Mouse (Mus musculus) stomach, embryonic 14.5 days (tissue): ENCODE measurements around the gene Cdc34. TPM values are rescaled to one million over a fixed set of nuclear protein-coding genes. Genes with fewer than 3 reads are reported as not detected.
"Not testable (repeated sequence)": the region's sequence is repeated elsewhere in the genome, so short reads cannot be mapped to it uniquely, and the experiment has no call there.

ENCODE experiments used
- ATAC-seq: fragments of 200-750 bp; cut with Nextera tagmentation; 2 replicates; pipeline ENCODE4 v1.8.0; 2017; ENCODE audit warnings: low read depth, moderate TSS enrichment; ENCODE audit not compliant: insufficient number of reproducible peaks, insufficient read depth, low FRiP score
- H3K27ac ChIP-seq: fragments of 300-500 bp; sonication (generic); 2 replicates; pipeline ENCODE4 v1.5.1; 2014; ENCODE audit warnings: mild to moderate bottlenecking, low read length, moderate library complexity, mixed read lengths
- H3K27me3 ChIP-seq: fragments of 300-500 bp; sonication (generic); 2 replicates; pipeline ENCODE4 v1.6.1; 2014; ENCODE audit warnings: low read length, control low read depth, mixed read lengths; ENCODE audit not compliant: control insufficient read depth, insufficient read depth
- H3K36me3 ChIP-seq: fragments of 300-500 bp; sonication (generic); 2 replicates; pipeline ENCODE4 v1.6.1; 2014; ENCODE audit warnings: mild to moderate bottlenecking, control low read depth, low read length, moderate library complexity, mixed read lengths; ENCODE audit not compliant: control insufficient read depth, insufficient read depth
- H3K4me1 ChIP-seq: fragments of 300-500 bp; sonication (generic); 2 replicates; pipeline ENCODE4 v1.6.1; 2014; ENCODE audit warnings: low read length, control low read depth, mixed read lengths; ENCODE audit not compliant: control insufficient read depth, insufficient read depth
- H3K4me2 ChIP-seq: fragments of 300-500 bp; sonication (generic); replicated peaks from 2 replicates; pipeline ENCODE4 v1.6.1; 2014; ENCODE audit warnings: low read depth, low read length, control low read depth
- H3K4me3 ChIP-seq: fragments of 300-500 bp; sonication (generic); 2 replicates; pipeline ENCODE4 v1.5.1; 2014; ENCODE audit warnings: low read depth, low read length, control low read depth
- H3K9ac ChIP-seq: fragments of 300-500 bp; sonication (generic); replicated peaks from 2 replicates; pipeline ENCODE4 v1.6.1; 2014; ENCODE audit warnings: low read depth, mild to moderate bottlenecking, control low read depth, low read length, moderate library complexity, mixed read lengths
- H3K9me3 ChIP-seq: fragments of 300-500 bp; sonication (generic); 2 replicates; pipeline ENCODE4 v1.6.1; 2016; ENCODE audit warnings: low read depth, low read length, control low read depth; ENCODE audit not compliant: control insufficient read depth
- WGBS: fragments of 180-500 bp; shearing (Covaris S2); extraction: QIAGEN DNeasy Blood & Tissue Kit; methylation state at CpG from one replicate; pipeline ENCODE4 v1.1.7; 2014; 5-methylcytosine and 5-hydroxymethylcytosine counted together
- polyA plus RNA-seq: library from polyadenylated mRNA; unstranded; fragments of >200 nt; fragmentation: Nextera tagmentation; extraction: Ambion mirVana; gene quantifications from 2 replicates; pipeline ENCODE4 v1.2.1, GENCODE M21; 2014

The Cdc34 gene
- polyA plus RNA-seq, 1 experiment from 2014 or later = 88.7 TPM

DNA sequence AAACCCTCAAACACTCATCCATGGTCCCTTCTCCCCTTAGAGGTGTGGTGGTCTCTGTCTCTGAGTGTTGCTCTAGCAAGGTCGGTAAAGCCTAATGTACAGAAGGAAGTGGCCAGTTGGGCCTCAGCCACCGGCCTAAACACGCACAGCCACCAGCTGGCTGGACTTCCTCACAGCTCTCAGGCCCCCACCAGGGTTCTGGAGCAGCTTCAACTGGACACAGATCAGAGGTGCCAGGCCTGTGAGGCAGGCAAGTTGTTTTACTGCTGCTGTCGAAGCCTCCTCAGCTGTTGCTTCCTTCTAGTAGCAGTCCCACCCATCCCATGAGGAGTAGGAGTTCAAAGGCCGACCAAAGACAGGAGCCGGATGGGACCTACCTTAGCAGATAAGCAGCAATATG, 15.9 kb downstream of the Cdc34 start:
- H3K27ac ChIP-seq = no peak overlapping the region

DNA sequence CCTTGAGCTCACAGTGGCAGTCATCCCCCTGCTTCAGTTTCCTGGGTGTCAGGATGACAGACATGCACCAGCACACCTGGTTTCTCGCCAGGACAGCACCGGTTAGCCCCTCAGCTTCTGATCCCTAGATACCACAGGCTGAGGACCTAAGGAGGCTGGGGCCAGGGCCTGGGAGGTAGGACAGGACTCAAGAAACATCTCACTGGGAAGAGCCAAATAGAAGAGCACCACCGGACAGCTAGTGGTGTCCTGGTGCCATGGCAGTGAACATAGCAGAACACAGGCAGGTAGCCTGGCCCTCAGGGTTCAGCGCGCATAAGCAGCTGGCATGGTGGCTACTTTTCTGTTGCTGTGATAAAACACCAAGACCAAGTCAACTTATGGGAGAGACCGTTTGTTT, 16.5 kb downstream of the Cdc34 start:
- no peaks in the 10 kb centered on the region for H3K27me3 ChIP-seq
- H3K4me1 ChIP-seq = peaks cover 15% of the 10 kb centered on the region; the same call in 1 of the 2 replicates
- H3K9ac ChIP-seq = no peak overlapping the region
- no peak overlapping the region for H3K27ac ChIP-seq
- WGBS = 89% methylated on average over 6 of the region's 6 CpGs
- ATAC-seq = no peak
- H3K36me3 ChIP-seq = no peaks in the 10 kb centered on the region
- no peak overlapping the region for H3K4me2 ChIP-seq
- no peak overlapping the region for H3K4me3 ChIP-seq
- no peaks in the 10 kb centered on the region for H3K9me3 ChIP-seq

More for the DNA sequence above, 15.9 kb downstream of the Cdc34 start:
- no peak for ATAC-seq
- no peaks in the 10 kb centered on the region for H3K27me3 ChIP-seq
- no peak overlapping the region for H3K9ac ChIP-seq
- WGBS = 72% methylated on average over 6 of the region's 6 CpGs
- no peaks in the 10 kb centered on the region for H3K36me3 ChIP-seq
- no peaks in the 10 kb centered on the region for H3K9me3 ChIP-seq
- no peak overlapping the region for H3K4me2 ChIP-seq
- no peak overlapping the region for H3K4me3 ChIP-seq
- peaks cover 15% of the 10 kb centered on the region; the same call in 1 of the 2 replicates for H3K4me1 ChIP-seq

DNA sequence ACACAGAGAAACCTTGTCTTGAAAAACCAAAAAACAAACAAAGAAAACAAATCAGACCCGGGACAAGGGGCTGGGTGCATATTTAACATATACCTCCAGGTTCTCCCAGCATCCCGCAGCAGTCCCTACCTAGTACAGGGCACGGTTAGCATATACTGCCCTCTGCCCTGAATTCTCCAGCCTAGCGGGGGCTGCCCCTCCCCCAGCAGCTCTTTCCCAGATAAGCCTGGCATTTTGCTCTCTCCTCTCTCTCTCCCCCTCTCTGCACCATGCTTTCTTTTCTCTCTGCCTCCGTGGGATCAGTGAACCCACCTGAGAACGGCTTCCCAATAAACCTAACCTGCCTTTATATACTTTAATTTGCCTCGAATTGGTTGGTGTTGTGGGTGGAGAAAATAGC, 18.7 kb downstream of the Cdc34 start:
- 33% methylated on average over 7 of the region's 7 CpGs for WGBS
- H3K9ac ChIP-seq = no peak overlapping the region
- no peaks in the 10 kb centered on the region for H3K9me3 ChIP-seq
- H3K36me3 ChIP-seq = no peaks in the 10 kb centered on the region
- no peaks in the 10 kb centered on the region for H3K27me3 ChIP-seq
- H3K4me3 ChIP-seq = no peak overlapping the region
- H3K4me1 ChIP-seq = peaks cover 15% of the 10 kb centered on the region
- H3K4me2 ChIP-seq = no peak overlapping the region
- peak overlapping the region; percentile 66; the same call in 1 of the 2 replicates for H3K27ac ChIP-seq
- no peak for ATAC-seq

DNA sequence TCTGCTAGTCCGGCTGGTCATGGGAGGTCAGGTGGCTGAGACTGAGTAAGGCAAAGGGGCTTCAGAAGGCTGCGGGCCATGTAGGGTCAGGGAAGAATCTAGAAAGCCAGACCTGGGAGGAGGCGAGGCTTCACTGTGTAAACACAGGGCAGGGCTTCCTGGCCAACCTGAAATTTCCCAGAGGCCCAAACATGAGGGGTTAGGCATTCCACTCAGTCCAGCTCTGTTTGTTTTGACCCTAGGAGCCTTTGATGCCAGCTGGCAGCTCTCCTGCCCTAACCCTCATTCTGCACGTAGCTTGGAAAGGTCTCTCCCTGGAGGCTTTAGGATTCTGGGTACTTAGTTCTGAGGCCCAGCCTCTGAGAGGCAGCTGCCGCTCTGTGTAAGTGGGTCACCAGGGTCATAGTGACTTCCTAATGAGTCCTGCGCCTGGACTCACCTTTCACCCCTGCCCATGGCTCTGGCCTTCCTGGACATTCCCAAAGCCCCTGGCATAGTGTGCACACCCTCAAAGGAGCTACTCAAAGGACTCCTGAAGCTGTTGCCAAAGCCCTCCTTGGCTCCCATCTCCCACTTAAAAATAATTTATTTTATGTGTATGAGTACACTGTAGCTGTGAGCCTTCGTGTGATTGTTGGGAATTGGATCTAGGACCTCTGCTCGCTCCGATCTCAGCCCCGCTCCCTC, 19.6 kb downstream of the Cdc34 start:
- Histone ChIP-seq H3K36me3 (0 out of 2 replicates have a peak, but pooled peaks cover under 1% of the 10 kb centered on the region), H3K27ac (peak overlapping the region; percentile 66; the same call in 1 of the 2 replicates), H3K4me3 (no peak overlapping the region), H3K4me1 (peaks cover 16% of the 10 kb centered on the region), H3K4me2 (no peak overlapping the region), H3K9me3 (no peaks in the 10 kb centered on the region), H3K9ac (no peak overlapping the region), H3K27me3 (no peaks in the 10 kb centered on the region)
- 37% methylated on average over 10 of the region's 10 CpGs for WGBS
- ATAC-seq = peak; percentile 43; the same call in 1 of the 2 replicates

DNA sequence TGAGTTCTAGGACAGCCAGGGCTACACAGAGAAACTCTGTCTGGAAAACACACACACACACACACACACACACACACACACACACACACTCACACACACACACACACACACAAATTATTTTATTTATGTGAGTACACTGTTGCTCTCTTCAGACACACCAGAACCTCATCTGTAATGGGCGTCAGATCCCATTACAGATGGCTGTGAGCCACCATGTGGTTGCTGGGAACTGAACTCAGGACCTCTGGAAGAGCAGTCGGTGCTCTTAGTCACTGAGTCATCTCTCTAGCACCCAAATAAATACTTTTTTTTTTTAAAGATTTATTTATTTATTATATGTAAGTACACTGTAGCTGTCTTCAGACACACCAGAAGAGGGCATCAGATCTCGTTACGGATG, 21.0 kb downstream of the Cdc34 start:
- not testable (repeated sequence) for H3K9me3 ChIP-seq, H3K27me3 ChIP-seq, H3K4me3 ChIP-seq, ATAC-seq, H3K27ac ChIP-seq, H3K4me2 ChIP-seq, H3K36me3 ChIP-seq, H3K9ac ChIP-seq
- 77% methylated on average over 2 of the region's 4 CpGs for WGBS
- peaks cover 17% of the 10 kb centered on the region for H3K4me1 ChIP-seq

DNA sequence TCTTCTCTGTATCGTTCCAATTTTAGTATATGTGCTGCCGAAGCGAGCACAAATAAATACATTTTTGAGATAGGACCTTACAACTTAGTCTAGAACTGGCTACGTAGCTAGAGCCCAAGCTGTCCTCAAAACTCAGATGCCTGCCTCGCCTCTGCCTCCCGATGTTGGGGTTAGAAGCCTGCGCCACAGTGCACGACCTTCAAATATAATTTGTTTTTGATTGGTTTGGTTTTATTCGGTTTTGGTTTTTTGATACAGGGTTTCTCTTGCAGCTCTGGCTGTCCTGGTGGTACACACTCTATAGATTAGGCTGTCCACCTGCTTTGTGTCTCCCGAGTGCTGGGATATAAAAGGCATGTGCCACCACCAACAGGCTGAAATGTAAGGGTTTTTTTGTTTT, 21.5 kb downstream of the Cdc34 start:
- Histone ChIP-seq H3K36me3 (peaks cover 4% of the 10 kb centered on the region; the same call in 1 of the 2 replicates), H3K4me2 (peak overlapping the region; percentile 49), H3K27ac (no peak overlapping the region), H3K9ac (no peak overlapping the region), H3K9me3 (no peaks in the 10 kb centered on the region), H3K4me1 (peaks cover 17% of the 10 kb centered on the region), H3K4me3 (peak overlapping the region; percentile 89), H3K27me3 (no peaks in the 10 kb centered on the region)
- 77% methylated on average over 10 of the region's 10 CpGs for WGBS
- no peak for ATAC-seq

DNA sequence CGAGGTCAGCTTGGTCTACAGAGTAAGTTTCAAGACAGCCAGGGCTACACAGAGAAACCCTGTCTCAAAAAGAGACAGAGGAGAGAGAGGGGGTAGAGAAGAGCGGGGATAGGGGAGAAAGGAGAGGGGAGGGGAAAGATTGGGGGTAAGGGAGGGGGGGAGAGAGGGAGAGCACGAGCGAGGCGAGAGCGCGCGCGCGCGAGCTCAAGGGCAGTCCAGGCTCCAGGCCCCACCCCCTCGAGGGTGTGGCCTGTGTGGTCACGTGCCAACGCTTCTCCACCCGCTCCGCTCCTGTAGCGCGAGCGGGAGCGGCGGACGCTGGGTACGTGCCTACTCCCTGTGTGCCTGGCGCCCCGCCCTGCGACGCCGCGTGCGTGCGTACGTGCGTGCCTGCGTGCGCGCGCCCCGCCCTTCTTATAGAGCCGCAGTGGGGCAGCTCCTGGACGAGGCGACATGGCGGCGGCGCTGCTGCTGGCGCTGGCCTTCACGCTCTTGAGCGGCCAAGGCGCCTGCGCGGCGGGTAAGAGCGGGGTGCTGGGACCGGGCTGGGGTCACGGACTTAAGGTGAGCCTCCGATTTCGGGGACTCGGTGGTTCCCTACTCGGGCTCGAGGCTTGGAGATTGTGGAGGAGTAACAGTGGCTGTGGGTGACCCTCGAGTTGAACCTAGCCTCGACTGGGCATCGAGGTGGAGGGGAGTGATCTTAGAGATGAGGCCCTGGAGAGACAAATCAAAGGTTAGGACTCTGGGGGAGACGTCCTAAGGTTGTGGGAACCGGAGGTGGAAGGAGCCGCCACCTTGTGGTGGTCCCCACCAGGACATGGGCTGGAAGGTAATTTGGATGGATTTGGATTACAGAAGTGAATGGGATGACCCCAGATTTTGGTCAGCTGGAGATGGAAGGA, 22.3 kb downstream of the Cdc34 start, which contains the start of gene Bsg:
TSS of gene Bsg (plus strand) at position 427 of the 905 bp plus-strand sequence.
- peak; percentile 92 for ATAC-seq
- Histone ChIP-seq H3K9me3 (no peaks in the 10 kb centered on the region), H3K9ac (peak within 1 kb of the TSS; percentile 95), H3K27me3 (no peaks in the 10 kb centered on the region), H3K4me1 (peaks cover 17% of the 10 kb centered on the region), H3K27ac (peak within 1 kb of the TSS; percentile 74), H3K36me3 (peaks cover 12% of the 10 kb centered on the region; the same call in 1 of the 2 replicates), H3K4me2 (peak within 1 kb of the TSS; percentile 88), H3K4me3 (peak within 1 kb of the TSS; percentile 89)
- under 1% methylated on average over 62 of the region's 65 CpGs for WGBS

DNA sequence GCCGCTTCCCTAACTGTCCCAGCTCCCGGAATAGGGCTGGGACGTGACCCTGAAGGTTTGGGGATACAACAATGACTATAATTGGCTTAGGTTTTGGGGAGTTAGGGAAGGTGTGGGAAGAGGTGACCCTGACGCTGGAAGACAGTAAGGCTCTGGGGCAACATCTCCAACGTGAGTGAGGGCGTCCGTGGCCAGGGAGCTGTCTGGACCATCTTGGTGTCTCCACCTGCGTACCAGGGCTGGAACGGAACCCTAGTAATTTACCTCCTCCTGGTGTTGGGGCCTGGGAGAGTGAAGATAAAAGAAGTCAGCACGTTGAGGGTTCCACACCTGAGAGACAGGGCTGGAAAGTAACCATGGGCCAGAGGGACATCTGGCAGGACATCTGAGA, 23.0 kb downstream of the Cdc34 start:
- H3K4me1 ChIP-seq = peaks cover 17% of the 10 kb centered on the region
- no peaks in the 10 kb centered on the region for H3K27me3 ChIP-seq

More for the DNA sequence above, 23.0 kb downstream of the Cdc34 start:
- peak overlapping the region; percentile 89 for H3K4me3 ChIP-seq
- no peaks in the 10 kb centered on the region for H3K9me3 ChIP-seq
- peak overlapping the region; percentile 88 for H3K4me2 ChIP-seq
- no peak for ATAC-seq
- H3K9ac ChIP-seq = peak overlapping the region; percentile 95
- H3K27ac ChIP-seq = peak overlapping the region; percentile 74; the same call in 1 of the 2 replicates
- peaks cover 18% of the 10 kb centered on the region for H3K36me3 ChIP-seq
- WGBS = 6% methylated on average over 10 of the region's 10 CpGs
